Mouse (Mus musculus): ENCODE measurements around the gene Mipep. TPM values are rescaled to one million over a fixed set of nuclear protein-coding genes. Genes with fewer than 3 reads are reported as not detected.

Gene Mipep
- polyA plus RNA-seq, 1 experiment from 2014 or later, result 21.2 TPM

DNA sequence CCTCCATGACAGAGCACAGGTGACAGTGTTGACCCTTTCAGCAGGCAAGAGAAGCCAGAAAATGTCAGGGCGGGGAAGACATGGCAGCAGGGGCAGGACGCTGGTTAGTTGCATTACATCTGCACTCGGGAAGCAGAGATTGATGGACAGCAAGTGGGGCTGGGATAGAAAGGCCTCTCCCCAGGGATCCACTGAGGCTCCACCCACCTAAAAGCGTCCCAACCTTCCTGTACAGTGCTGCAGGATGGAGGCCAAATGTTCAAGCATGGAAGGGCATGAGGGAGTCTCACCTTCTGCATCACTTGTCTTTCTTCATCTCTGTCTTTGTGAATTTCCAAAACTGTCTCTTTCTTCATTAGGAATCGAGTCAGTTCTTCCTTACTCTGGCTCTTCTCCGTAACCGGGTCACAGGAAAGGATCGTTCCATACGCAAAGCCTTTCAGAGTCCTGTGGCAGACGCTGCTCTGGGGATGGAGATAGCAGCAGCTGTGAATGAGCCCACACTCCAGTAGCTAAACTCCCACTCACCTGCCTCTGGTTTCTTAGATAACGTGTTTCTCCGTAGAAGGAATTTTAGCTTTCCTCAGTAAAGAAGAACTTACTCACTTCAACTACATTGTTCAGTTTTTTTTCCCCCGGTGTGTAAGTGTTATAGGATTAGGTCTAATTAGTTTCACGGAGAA lies 57.7 kb downstream of the Mipep start:
- no peak for ATAC-seq (ENCODE audit: low FRiP score)

DNA sequence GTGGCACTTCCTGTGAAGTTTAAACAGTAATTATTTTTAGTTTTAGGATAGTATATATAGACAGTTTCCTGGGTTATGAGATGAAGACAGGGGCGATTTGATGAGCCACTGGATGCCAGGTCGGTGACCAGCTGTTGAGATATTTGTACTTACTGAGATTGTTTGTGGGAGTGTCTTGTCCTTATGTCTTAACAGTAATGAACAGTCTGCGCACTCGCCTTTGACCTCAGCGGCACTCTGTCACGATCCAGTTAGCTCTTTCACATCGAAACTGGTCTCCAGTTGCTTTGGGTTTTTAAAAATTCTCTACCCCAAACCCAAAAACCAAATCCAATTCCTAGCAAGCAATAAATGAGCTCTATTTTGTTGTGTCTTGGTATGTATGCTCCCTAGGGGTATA lies 59.2 kb downstream of the Mipep start:
- no peak overlapping the region for H3K27ac ChIP-seq
- no peak overlapping the region for H3K4me2 ChIP-seq (replicated peaks)
- no peaks in the 10 kb centered on the region for H3K27me3 ChIP-seq (ENCODE audit: control insufficient read depth, insufficient read depth, low read length)
- DNase-seq (ENCODE audit: low spot score) (no peak), ATAC-seq (ENCODE audit: low FRiP score) (no peak)
- H3K9me3 ChIP-seq (ENCODE audit: control insufficient read depth, low read length), result no peaks in the 10 kb centered on the region
- WGBS, result 94% methylated on average over 7 of the region's 7 CpGs
- no peak overlapping the region for H3K9ac ChIP-seq
- H3K4me1 ChIP-seq (replicated peaks; ENCODE audit: control insufficient read depth, insufficient read depth, low read length), result no peaks in the 10 kb centered on the region
- no peak overlapping the region for H3K4me3 ChIP-seq (replicated peaks; ENCODE audit: low read length)
- H3K36me3 ChIP-seq (replicated peaks; ENCODE audit: control insufficient read depth, insufficient read depth), result peaks cover 18% of the 10 kb centered on the region

More for the DNA sequence above, 57.7 kb downstream of the Mipep start:
- Histone ChIP-seq H3K4me2 (replicated peaks) (no peak overlapping the region), H3K27me3 (ENCODE audit: control insufficient read depth, insufficient read depth, low read length) (no peaks in the 10 kb centered on the region), H3K4me1 (replicated peaks; ENCODE audit: control insufficient read depth, insufficient read depth, low read length) (no peaks in the 10 kb centered on the region), H3K36me3 (replicated peaks; ENCODE audit: control insufficient read depth, insufficient read depth) (peaks cover 13% of the 10 kb centered on the region), H3K4me3 (replicated peaks; ENCODE audit: low read length) (no peak overlapping the region), H3K27ac (no peak overlapping the region), H3K9ac (no peak overlapping the region), H3K9me3 (ENCODE audit: control insufficient read depth, low read length) (no peaks in the 10 kb centered on the region)
- no peak for DNase-seq (ENCODE audit: low spot score)
- 71% methylated on average over 14 of the region's 14 CpGs for WGBS

- DNase-seq (ENCODE audit: low spot score) (no peak), ATAC-seq (ENCODE audit: low FRiP score) (no peak)
- no peaks in the 10 kb centered on the region for H3K9me3 ChIP-seq (ENCODE audit: control insufficient read depth, low read length)
- no peak overlapping the region for H3K4me3 ChIP-seq (replicated peaks; ENCODE audit: low read length)
- no peak overlapping the region for H3K9ac ChIP-seq
- H3K4me2 ChIP-seq (replicated peaks), result no peak overlapping the region
- H3K27ac ChIP-seq, result no peak overlapping the region
- no peaks in the 10 kb centered on the region for H3K27me3 ChIP-seq (ENCODE audit: control insufficient read depth, insufficient read depth, low read length)
- peaks cover 27% of the 10 kb centered on the region for H3K36me3 ChIP-seq (replicated peaks; ENCODE audit: control insufficient read depth, insufficient read depth)
- 59% methylated on average over 10 of the region's 10 CpGs for WGBS
- H3K4me1 ChIP-seq (replicated peaks; ENCODE audit: control insufficient read depth, insufficient read depth, low read length), result no peaks in the 10 kb centered on the region
Observed at GRCm38 (mm10) chr14:60845261-60846045, 61.1 kb downstream of the Mipep start.

DNA sequence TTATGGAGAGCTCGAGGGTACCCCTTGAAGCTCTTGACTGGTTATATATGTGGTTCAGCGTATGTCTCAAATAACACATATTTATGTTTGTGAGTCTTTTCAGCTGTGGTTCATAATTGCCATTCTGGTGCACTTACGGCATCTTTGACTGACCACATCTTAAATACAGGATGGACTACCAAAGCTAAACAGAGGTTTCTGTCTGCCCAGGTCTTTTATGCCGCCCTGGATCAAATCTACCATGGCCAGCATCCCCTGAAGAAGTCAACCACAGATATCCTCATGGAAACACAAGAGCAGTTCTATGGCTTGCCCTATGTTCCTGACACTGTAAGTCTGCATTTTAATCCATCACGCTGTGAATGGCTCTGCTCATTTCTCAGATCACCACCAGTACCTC lies 61.8 kb downstream of the Mipep start:
- Histone ChIP-seq H3K9me3 (ENCODE audit: control insufficient read depth, low read length) (no peaks in the 10 kb centered on the region), H3K4me3 (replicated peaks; ENCODE audit: low read length) (no peak overlapping the region), H3K9ac (no peak overlapping the region), H3K27me3 (ENCODE audit: control insufficient read depth, insufficient read depth, low read length) (no peaks in the 10 kb centered on the region), H3K4me2 (replicated peaks) (no peak overlapping the region), H3K36me3 (replicated peaks; ENCODE audit: control insufficient read depth, insufficient read depth) (peaks cover 31% of the 10 kb centered on the region), H3K4me1 (replicated peaks; ENCODE audit: control insufficient read depth, insufficient read depth, low read length) (no peaks in the 10 kb centered on the region), H3K27ac (no peak overlapping the region)
- 94% methylated on average over 5 of the region's 5 CpGs for WGBS
- no peak for DNase-seq (ENCODE audit: low spot score)
- no peak for ATAC-seq (ENCODE audit: low FRiP score)

- H3K4me3 ChIP-seq (replicated peaks; ENCODE audit: low read length), result no peak overlapping the region
- no peak overlapping the region for H3K4me2 ChIP-seq (replicated peaks)
- H3K36me3 ChIP-seq (replicated peaks; ENCODE audit: control insufficient read depth, insufficient read depth), result peaks cover 38% of the 10 kb centered on the region
- no peak overlapping the region for H3K27ac ChIP-seq
- no peak for DNase-seq (ENCODE audit: low spot score)
- no peaks in the 10 kb centered on the region for H3K27me3 ChIP-seq (ENCODE audit: control insufficient read depth, insufficient read depth, low read length)
- WGBS, result 85% methylated on average over 5 of the region's 5 CpGs
- no peak for ATAC-seq (ENCODE audit: low FRiP score)
- no peaks in the 10 kb centered on the region for H3K4me1 ChIP-seq (replicated peaks; ENCODE audit: control insufficient read depth, insufficient read depth, low read length)
- no peaks in the 10 kb centered on the region for H3K9me3 ChIP-seq (ENCODE audit: control insufficient read depth, low read length)
- H3K9ac ChIP-seq, result no peak overlapping the region
Observed at GRCm38 (mm10) chr14:60848194-60848593, 63.8 kb downstream of the Mipep start.

- DNase-seq (ENCODE audit: low spot score), result no peak
- Histone ChIP-seq H3K36me3 (replicated peaks; ENCODE audit: control insufficient read depth, insufficient read depth) (peaks cover 43% of the 10 kb centered on the region), H3K4me1 (replicated peaks; ENCODE audit: control insufficient read depth, insufficient read depth, low read length) (no peaks in the 10 kb centered on the region), H3K4me3 (replicated peaks; ENCODE audit: low read length) (no peak overlapping the region), H3K9ac (no peak overlapping the region), H3K9me3 (ENCODE audit: control insufficient read depth, low read length) (no peaks in the 10 kb centered on the region), H3K4me2 (replicated peaks) (no peak overlapping the region), H3K27me3 (ENCODE audit: control insufficient read depth, insufficient read depth, low read length) (no peaks in the 10 kb centered on the region), H3K27ac (no peak overlapping the region)
- no peak for ATAC-seq (ENCODE audit: low FRiP score)
- WGBS, result 91% methylated on average over 14 of the region's 14 CpGs
Observed at GRCm38 (mm10) chr14:60850101-60850500, 65.7 kb downstream of the Mipep start.

GRCm38 (mm10) chr14:60851632-60852031 lies 67.3 kb downstream of the Mipep start:
- no peaks in the 10 kb centered on the region for H3K9me3 ChIP-seq (ENCODE audit: control insufficient read depth, low read length)
- H3K9ac ChIP-seq, result no peak overlapping the region
- DNase-seq (ENCODE audit: low spot score), result no peak
- H3K27me3 ChIP-seq (ENCODE audit: control insufficient read depth, insufficient read depth, low read length), result no peaks in the 10 kb centered on the region
- H3K4me2 ChIP-seq (replicated peaks), result no peak overlapping the region
- 92% methylated on average over 5 of the region's 5 CpGs for WGBS
- no peak overlapping the region for H3K27ac ChIP-seq
- peaks cover 38% of the 10 kb centered on the region for H3K36me3 ChIP-seq (replicated peaks; ENCODE audit: control insufficient read depth, insufficient read depth)
- H3K4me1 ChIP-seq (replicated peaks; ENCODE audit: control insufficient read depth, insufficient read depth, low read length), result no peaks in the 10 kb centered on the region
- ATAC-seq (ENCODE audit: low FRiP score), result no peak
- no peak overlapping the region for H3K4me3 ChIP-seq (replicated peaks; ENCODE audit: low read length)

DNA sequence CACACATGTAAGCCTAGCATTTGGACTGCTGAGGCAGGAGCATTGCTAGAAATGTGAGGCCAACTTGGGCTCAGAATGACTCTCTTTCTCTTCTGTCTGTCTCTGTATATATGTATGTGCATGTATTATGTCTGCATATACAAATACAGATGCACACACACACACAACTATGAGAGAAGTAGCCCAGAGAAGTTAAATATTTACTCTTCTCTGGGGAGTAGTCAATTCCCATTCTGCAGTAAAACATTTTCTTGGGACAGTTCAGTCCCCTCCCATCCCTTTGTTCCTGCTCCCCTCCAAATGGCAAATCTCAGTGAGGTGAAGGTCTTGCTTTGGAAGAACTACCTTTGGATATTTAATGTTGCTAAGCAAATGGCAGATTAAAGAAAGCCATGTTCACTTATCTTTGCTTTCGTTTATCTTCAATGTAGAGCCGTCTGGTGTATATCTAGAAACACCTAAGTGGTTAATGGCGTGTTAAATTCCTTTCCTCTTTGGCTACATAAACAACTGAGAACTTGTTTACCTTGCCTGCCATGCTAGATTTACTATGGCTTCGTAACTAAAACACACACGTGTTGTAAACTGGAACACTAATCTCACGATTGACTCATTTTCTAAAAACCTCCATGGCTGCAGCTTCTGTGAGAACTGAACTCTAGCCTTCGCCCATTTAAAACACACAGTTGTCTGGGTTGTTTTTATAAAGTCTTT lies 72.0 kb downstream of the Mipep start:
- WGBS, result 86% methylated on average over 7 of the region's 7 CpGs

DNA sequence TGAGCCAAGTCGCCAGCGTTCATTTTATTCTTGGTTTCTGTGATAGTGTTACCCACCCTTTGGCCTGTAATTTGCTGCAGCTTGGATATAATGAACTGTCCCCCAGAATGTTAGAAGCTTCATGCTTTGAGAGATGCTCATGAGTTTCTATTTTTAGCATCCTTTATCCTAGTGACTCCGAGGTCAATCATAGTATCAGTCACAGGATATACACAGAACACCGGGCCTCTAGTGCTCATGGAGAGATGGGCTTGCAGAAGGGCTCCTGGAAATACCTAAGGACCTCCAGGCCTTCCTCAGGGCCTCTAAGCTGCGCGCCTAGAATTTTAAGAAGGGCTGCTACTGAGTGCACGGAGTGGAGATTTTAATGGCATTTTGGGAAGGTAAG lies 72.5 kb downstream of the Mipep start:
- Histone ChIP-seq H3K4me1 (replicated peaks; ENCODE audit: control insufficient read depth, insufficient read depth, low read length) (no peaks in the 10 kb centered on the region), H3K27ac (no peak overlapping the region), H3K36me3 (replicated peaks; ENCODE audit: control insufficient read depth, insufficient read depth) (0 out of 2 replicates have a peak, but pooled peaks cover 9% of the 10 kb centered on the region), H3K9me3 (ENCODE audit: control insufficient read depth, low read length) (no peaks in the 10 kb centered on the region), H3K9ac (no peak overlapping the region), H3K4me3 (replicated peaks; ENCODE audit: low read length) (no peak overlapping the region), H3K27me3 (ENCODE audit: control insufficient read depth, insufficient read depth, low read length) (no peaks in the 10 kb centered on the region), H3K4me2 (replicated peaks) (no peak overlapping the region)
- DNase-seq (ENCODE audit: low spot score) (no peak), ATAC-seq (ENCODE audit: low FRiP score) (no peak)
- 91% methylated on average over 7 of the region's 7 CpGs for WGBS

More for the DNA sequence above, 72.0 kb downstream of the Mipep start:
- Histone ChIP-seq H3K9ac (no peak overlapping the region), H3K36me3 (replicated peaks; ENCODE audit: control insufficient read depth, insufficient read depth) (peaks cover 14% of the 10 kb centered on the region; the same call in 1 of the 2 replicates), H3K9me3 (ENCODE audit: control insufficient read depth, low read length) (no peaks in the 10 kb centered on the region), H3K4me2 (replicated peaks) (no peak overlapping the region), H3K27me3 (ENCODE audit: control insufficient read depth, insufficient read depth, low read length) (no peaks in the 10 kb centered on the region), H3K4me1 (replicated peaks; ENCODE audit: control insufficient read depth, insufficient read depth, low read length) (no peaks in the 10 kb centered on the region), H3K27ac (no peak overlapping the region), H3K4me3 (replicated peaks; ENCODE audit: low read length) (no peak overlapping the region)
- ATAC-seq (ENCODE audit: low FRiP score), result no peak
- no peak for DNase-seq (ENCODE audit: low spot score)

Measured in hindbrain, embryonic 14.5 days (tissue).